Mouse (Mus musculus) forebrain, embryonic 13.5 days (tissue): ENCODE results near the gene Cggbp1. TPM values are rescaled to one million over a fixed set of nuclear protein-coding genes. Genes with fewer than 3 reads are reported as not detected.

Experiments
- ATAC-seq: fragments of 200-750 bp; cut with Nextera tagmentation; 2 replicates; pipeline ENCODE4 v1.8.0; 2017
- H3K27ac ChIP-seq: fragments of 300-500 bp; sonication (generic); 2 replicates; pipeline ENCODE4 v1.5.1; 2015; ENCODE audit warnings: inconsistent platforms, mild to moderate bottlenecking, moderate library complexity
- H3K27me3 ChIP-seq: fragments of 300-500 bp; sonication (generic); 2 replicates; pipeline ENCODE4 v1.6.1; 2015; ENCODE audit warnings: mild to moderate bottlenecking, inconsistent platforms
- H3K36me3 ChIP-seq: fragments of 300-500 bp; sonication (generic); 2 replicates; pipeline ENCODE4 v1.6.1; 2015; ENCODE audit warnings: mild to moderate bottlenecking, inconsistent platforms; ENCODE audit not compliant: poor library complexity, severe bottlenecking
- H3K4me1 ChIP-seq: fragments of 300-500 bp; sonication (generic); 2 replicates; pipeline ENCODE4 v1.6.1; 2015; ENCODE audit warnings: inconsistent platforms
- H3K4me2 ChIP-seq: fragments of 300-500 bp; sonication (generic); 2 replicates; pipeline ENCODE4 v1.6.1; 2015; ENCODE audit warnings: inconsistent platforms, mild to moderate bottlenecking, moderate library complexity
- H3K4me3 ChIP-seq: fragments of 300-500 bp; sonication (generic); 2 replicates; pipeline ENCODE4 v1.5.1; 2015; ENCODE audit warnings: mild to moderate bottlenecking, inconsistent platforms
- H3K9ac ChIP-seq: fragments of 300-500 bp; sonication (generic); 2 replicates; pipeline ENCODE4 v1.6.1; 2015; ENCODE audit warnings: mild to moderate bottlenecking, inconsistent platforms
- H3K9me3 ChIP-seq: fragments of 300-500 bp; sonication (generic); replicated peaks from 2 replicates; pipeline ENCODE4 v1.6.1; 2016; ENCODE audit warnings: inconsistent platforms
- WGBS: fragments of 180-500 bp; shearing (Covaris S2); methylation state at CpG from one replicate; pipeline ENCODE4 v1.1.7; 2015; 5-methylcytosine and 5-hydroxymethylcytosine counted together
- polyA plus RNA-seq: library from polyadenylated mRNA; unstranded; fragments of >200 nt; fragmentation: Nextera tagmentation; extraction: Ambion mirVana; gene quantifications from 2 replicates; pipeline ENCODE4 v1.2.1, GENCODE M21; 2015

Gene Cggbp1
- polyA plus RNA-seq, 1 experiment from 2014 or later: 80.3 TPM

GRCm38 (mm10) chr16:64875822-64876221 is 24.0 kb downstream of the Cggbp1 start:
- no peaks in the 10 kb centered on the region for H3K9me3 ChIP-seq
- H3K27ac ChIP-seq: no peak overlapping the region
- no peak overlapping the region for H3K4me2 ChIP-seq
- H3K27me3 ChIP-seq: no peaks in the 10 kb centered on the region
- H3K9ac ChIP-seq: no peak overlapping the region
- H3K4me1 ChIP-seq: no peaks in the 10 kb centered on the region
- no peak overlapping the region for H3K4me3 ChIP-seq
- no peak for ATAC-seq
- WGBS: 88% methylated on average over 1 of the region's 1 CpGs
- H3K36me3 ChIP-seq: no peaks in the 10 kb centered on the region

GRCm38 (mm10) chr16:64876631-64877265 is 25.0 kb downstream of the Cggbp1 start:
- H3K4me1 ChIP-seq: no peaks in the 10 kb centered on the region
- H3K9ac ChIP-seq: no peak overlapping the region
- no peak for ATAC-seq
- WGBS: 79% methylated on average over 4 of the region's 4 CpGs
- no peaks in the 10 kb centered on the region for H3K9me3 ChIP-seq
- H3K4me3 ChIP-seq: no peak overlapping the region
- H3K27me3 ChIP-seq: no peaks in the 10 kb centered on the region
- no peaks in the 10 kb centered on the region for H3K36me3 ChIP-seq
- H3K27ac ChIP-seq: no peak overlapping the region
- H3K4me2 ChIP-seq: no peak overlapping the region

- no peak overlapping the region for H3K27ac ChIP-seq
- H3K36me3 ChIP-seq: no peaks in the 10 kb centered on the region
- H3K4me2 ChIP-seq: no peak overlapping the region
- ATAC-seq: no peak
- 88% methylated on average over 3 of the region's 3 CpGs for WGBS
- H3K27me3 ChIP-seq: no peaks in the 10 kb centered on the region
- no peaks in the 10 kb centered on the region for H3K4me1 ChIP-seq
- H3K9me3 ChIP-seq: no peaks in the 10 kb centered on the region
- no peak overlapping the region for H3K4me3 ChIP-seq
- H3K9ac ChIP-seq: no peak overlapping the region
Measured at GRCm38 (mm10) chr16:64877314-64877713, 25.5 kb downstream of the Cggbp1 start.

GRCm38 (mm10) chr16:64878611-64879132 is 26.9 kb downstream of the Cggbp1 start:
- Histone ChIP-seq H3K9ac (no peak overlapping the region), H3K4me1 (no peaks in the 10 kb centered on the region), H3K27ac (no peak overlapping the region), H3K4me3 (no peak overlapping the region), H3K9me3 (no peaks in the 10 kb centered on the region), H3K27me3 (no peaks in the 10 kb centered on the region), H3K4me2 (no peak overlapping the region), H3K36me3 (no peaks in the 10 kb centered on the region)
- WGBS: 91% methylated on average over 3 of the region's 3 CpGs
- no peak for ATAC-seq

- Histone ChIP-seq H3K4me3 (no peak overlapping the region), H3K4me2 (no peak overlapping the region), H3K27ac (no peak overlapping the region), H3K9me3 (no peaks in the 10 kb centered on the region), H3K36me3 (no peaks in the 10 kb centered on the region), H3K9ac (no peak overlapping the region), H3K4me1 (0 out of 2 replicates have a peak, but pooled peaks cover 5% of the 10 kb centered on the region), H3K27me3 (no peaks in the 10 kb centered on the region)
- WGBS: 88% methylated on average over 5 of the region's 5 CpGs
- ATAC-seq: no peak
Measured at GRCm38 (mm10) chr16:64879735-64880134, 27.9 kb downstream of the Cggbp1 start.

GRCm38 (mm10) chr16:64880986-64881385 is 29.2 kb downstream of the Cggbp1 start:
- 62% methylated on average over 3 of the region's 3 CpGs for WGBS
- 0 out of 2 replicates have a peak, but pooled peaks cover 5% of the 10 kb centered on the region for H3K4me1 ChIP-seq
- no peak overlapping the region for H3K27ac ChIP-seq
- no peak for ATAC-seq
- H3K36me3 ChIP-seq: no peaks in the 10 kb centered on the region
- H3K9ac ChIP-seq: no peak overlapping the region
- no peak overlapping the region for H3K4me3 ChIP-seq
- no peaks in the 10 kb centered on the region for H3K9me3 ChIP-seq
- no peaks in the 10 kb centered on the region for H3K27me3 ChIP-seq
- H3K4me2 ChIP-seq: no peak overlapping the region

GRCm38 (mm10) chr16:64881442-64881841 is 29.6 kb downstream of the Cggbp1 start:
- H3K4me2 ChIP-seq: no peak overlapping the region
- H3K27ac ChIP-seq: no peak overlapping the region
- no peaks in the 10 kb centered on the region for H3K9me3 ChIP-seq
- WGBS: 81% methylated on average over 2 of the region's 2 CpGs
- H3K9ac ChIP-seq: no peak overlapping the region
- H3K4me3 ChIP-seq: no peak overlapping the region
- 0 out of 2 replicates have a peak, but pooled peaks cover 5% of the 10 kb centered on the region for H3K4me1 ChIP-seq
- no peaks in the 10 kb centered on the region for H3K36me3 ChIP-seq
- ATAC-seq: no peak
- no peaks in the 10 kb centered on the region for H3K27me3 ChIP-seq

- H3K9me3 ChIP-seq: 0 out of 2 replicates have a peak, but pooled peaks cover 5% of the 10 kb centered on the region
- no peaks in the 10 kb centered on the region for H3K36me3 ChIP-seq
- H3K27ac ChIP-seq: no peak overlapping the region
- 80% methylated on average over 5 of the region's 5 CpGs for WGBS
- no peak overlapping the region for H3K4me3 ChIP-seq
- ATAC-seq: no peak
- H3K27me3 ChIP-seq: no peaks in the 10 kb centered on the region
- no peak overlapping the region for H3K4me2 ChIP-seq
- 0 out of 2 replicates have a peak, but pooled peaks cover 5% of the 10 kb centered on the region for H3K4me1 ChIP-seq
- no peak overlapping the region for H3K9ac ChIP-seq
Measured at GRCm38 (mm10) chr16:64883896-64884295, 32.1 kb downstream of the Cggbp1 start.

GRCm38 (mm10) chr16:64884420-64884838 is 32.6 kb downstream of the Cggbp1 start:
- Histone ChIP-seq H3K4me1 (0 out of 2 replicates have a peak, but pooled peaks cover 5% of the 10 kb centered on the region), H3K9ac (no peak overlapping the region), H3K9me3 (0 out of 2 replicates have a peak, but pooled peaks cover 5% of the 10 kb centered on the region), H3K36me3 (no peaks in the 10 kb centered on the region), H3K4me3 (no peak overlapping the region), H3K27me3 (no peaks in the 10 kb centered on the region), H3K27ac (no peak overlapping the region), H3K4me2 (no peak overlapping the region)
- ATAC-seq: no peak
- WGBS: 32% methylated on average over 3 of the region's 3 CpGs

GRCm38 (mm10) chr16:64885142-64885541 is 33.3 kb downstream of the Cggbp1 start:
- Histone ChIP-seq H3K9me3 (0 out of 2 replicates have a peak, but pooled peaks cover 5% of the 10 kb centered on the region), H3K36me3 (no peaks in the 10 kb centered on the region), H3K9ac (no peak overlapping the region), H3K4me3 (no peak overlapping the region), H3K4me2 (no peak overlapping the region), H3K27me3 (no peaks in the 10 kb centered on the region), H3K27ac (no peak overlapping the region), H3K4me1 (0 out of 2 replicates have a peak, but pooled peaks cover 5% of the 10 kb centered on the region)
- ATAC-seq: no peak
- 27% methylated on average over 3 of the region's 3 CpGs for WGBS

GRCm38 (mm10) chr16:64885547-64885946 is 33.8 kb downstream of the Cggbp1 start:
- Histone ChIP-seq H3K9ac (no peak overlapping the region), H3K27me3 (no peaks in the 10 kb centered on the region), H3K4me3 (no peak overlapping the region), H3K4me1 (0 out of 2 replicates have a peak, but pooled peaks cover 5% of the 10 kb centered on the region), H3K4me2 (no peak overlapping the region), H3K36me3 (no peaks in the 10 kb centered on the region), H3K27ac (no peak overlapping the region), H3K9me3 (0 out of 2 replicates have a peak, but pooled peaks cover 5% of the 10 kb centered on the region)
- ATAC-seq: no peak
- WGBS: 48% methylated on average over 4 of the region's 4 CpGs

GRCm38 (mm10) chr16:64889496-64889895 is 37.7 kb downstream of the Cggbp1 start:
- Histone ChIP-seq H3K4me1 (0 out of 2 replicates have a peak, but pooled peaks cover 2% of the 10 kb centered on the region), H3K4me3 (no peak overlapping the region)

More at GRCm38 (mm10) chr16:64889496-64889895, 37.7 kb downstream of the Cggbp1 start:
- ATAC-seq: no peak
- Histone ChIP-seq H3K9ac (no peak overlapping the region), H3K4me2 (no peak overlapping the region), H3K36me3 (no peaks in the 10 kb centered on the region), H3K27me3 (no peaks in the 10 kb centered on the region), H3K9me3 (0 out of 2 replicates have a peak, but pooled peaks cover 5% of the 10 kb centered on the region), H3K27ac (no peak overlapping the region)
- WGBS: 94% methylated on average over 3 of the region's 3 CpGs
